Mouse (Mus musculus) E14TG2a.4 (cell line): ENCODE data around the gene Rhod.

ENCODE experiments used
- H3K27me3 ChIP-seq: 2 replicates; pipeline ENCODE4 v1.6.1; 2014; ENCODE audit warnings: low read length, control low read depth; ENCODE audit not compliant: insufficient read depth
- H3K36me3 ChIP-seq: 2 replicates; pipeline ENCODE4 v1.6.1; 2014; ENCODE audit warnings: low read length, control low read depth; ENCODE audit not compliant: insufficient read depth
- H3K4me1 ChIP-seq: replicated peaks from 2 replicates; pipeline ENCODE4 v1.6.1; 2014; ENCODE audit warnings: low read depth, low read length, control low read depth
- H3K4me3 ChIP-seq: replicated peaks from 2 replicates; pipeline ENCODE4 v1.5.1; 2014; ENCODE audit warnings: mild to moderate bottlenecking, low read length
- H3K9me3 ChIP-seq: 2 replicates; pipeline ENCODE4 v1.6.1; 2014; ENCODE audit warnings: low read length, control low read depth
- CTCF ChIP-seq: conservative IDR thresholded peaks from 2 replicates; pipeline ENCODE4 v1.5.1; 2014; ENCODE audit warnings: low read length
- NANOG ChIP-seq: IDR thresholded peaks from 2 replicates; pipeline ENCODE4 v1.6.1; 2014; ENCODE audit warnings: borderline replicate concordance, low read length, mixed read lengths
- POU5F1 ChIP-seq: IDR thresholded peaks from 2 replicates; pipeline ENCODE4 v1.6.1; 2014; ENCODE audit warnings: low read length, borderline replicate concordance

Rhod gene

DNA sequence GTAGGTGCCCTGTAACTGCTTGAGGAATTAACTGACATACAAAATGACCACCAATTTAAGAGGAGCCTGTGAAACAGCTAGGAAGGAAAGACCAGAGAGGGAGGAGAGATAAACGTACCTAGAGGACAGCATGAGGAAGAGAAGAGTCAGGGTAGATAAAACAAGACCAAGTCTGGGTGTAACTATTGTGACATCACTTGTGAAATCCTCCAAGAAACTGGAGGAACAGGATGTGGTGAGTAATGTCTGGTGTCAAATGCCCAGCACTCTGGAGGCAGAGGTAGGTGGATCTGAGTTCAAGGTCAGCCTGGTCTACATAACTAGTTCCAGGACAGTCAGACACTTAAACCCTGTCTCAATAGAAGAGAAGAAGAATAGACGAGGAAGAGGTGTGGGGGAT lies 30.2 kb downstream of the Rhod start:
- H3K4me1 ChIP-seq: no peaks in the 10 kb centered on the region
- no peaks in the 10 kb centered on the region for H3K9me3 ChIP-seq
- peaks cover 29% of the 10 kb centered on the region for H3K27me3 ChIP-seq
- no peak overlapping the region for H3K4me3 ChIP-seq
- no peaks in the 10 kb centered on the region for H3K36me3 ChIP-seq
- TF ChIP-seq CTCF: no peak
- no peak for TF ChIP-seq NANOG
- no peak for TF ChIP-seq POU5F1

DNA sequence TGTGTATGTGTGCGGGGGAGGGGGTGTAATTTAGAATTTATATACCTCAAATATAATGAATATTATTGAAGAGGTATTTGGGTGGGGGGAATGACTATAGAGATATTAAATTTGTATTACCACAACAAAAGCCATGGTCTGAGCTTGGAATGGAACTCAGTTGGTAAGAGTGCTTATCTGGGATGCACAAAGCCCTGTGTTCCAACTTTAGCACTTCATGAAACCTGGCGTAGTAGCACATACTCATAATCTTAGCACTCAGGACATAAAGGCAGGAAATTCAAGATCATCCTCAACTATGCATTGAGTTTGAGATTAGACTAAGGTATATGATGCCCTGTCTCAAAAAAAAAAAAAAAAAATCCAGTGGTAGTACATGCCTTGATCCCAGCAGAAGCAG lies 34.4 kb downstream of the Rhod start:
- Histone ChIP-seq H3K9me3 (peaks cover 4% of the 10 kb centered on the region; the same call in 1 of the 2 replicates), H3K4me1 (no peaks in the 10 kb centered on the region), H3K36me3 (no peaks in the 10 kb centered on the region), H3K4me3 (no peak overlapping the region), H3K27me3 (peaks cover 30% of the 10 kb centered on the region)
- TF ChIP-seq CTCF (no peak), NANOG (no peak), POU5F1 (no peak)

DNA sequence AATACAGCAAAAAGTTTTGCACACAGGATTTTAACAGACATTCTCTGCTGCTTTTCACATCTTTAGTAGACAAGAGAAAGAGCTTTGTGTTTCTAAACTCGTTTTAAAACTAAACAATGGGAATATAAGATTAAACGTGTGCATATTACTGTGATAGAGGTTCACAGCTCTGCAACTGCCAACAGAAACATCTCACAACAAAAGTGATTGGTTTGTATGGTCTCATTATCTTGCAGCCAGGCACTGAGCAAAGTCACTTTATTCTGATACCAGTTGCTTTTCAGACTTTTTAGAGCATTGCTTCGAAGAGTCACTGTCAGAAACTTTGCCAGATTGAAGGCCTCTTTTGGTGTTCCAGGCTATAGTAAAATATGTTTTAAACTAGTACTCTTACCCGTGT lies 40.3 kb downstream of the Rhod start:
- TF ChIP-seq NANOG (no peak), CTCF (no peak), POU5F1 (no peak)
- Histone ChIP-seq H3K4me3 (no peak overlapping the region), H3K36me3 (peaks cover 5% of the 10 kb centered on the region; the same call in 1 of the 2 replicates), H3K27me3 (peaks cover 31% of the 10 kb centered on the region), H3K9me3 (peaks cover 4% of the 10 kb centered on the region; the same call in 1 of the 2 replicates), H3K4me1 (peaks cover 17% of the 10 kb centered on the region)

DNA sequence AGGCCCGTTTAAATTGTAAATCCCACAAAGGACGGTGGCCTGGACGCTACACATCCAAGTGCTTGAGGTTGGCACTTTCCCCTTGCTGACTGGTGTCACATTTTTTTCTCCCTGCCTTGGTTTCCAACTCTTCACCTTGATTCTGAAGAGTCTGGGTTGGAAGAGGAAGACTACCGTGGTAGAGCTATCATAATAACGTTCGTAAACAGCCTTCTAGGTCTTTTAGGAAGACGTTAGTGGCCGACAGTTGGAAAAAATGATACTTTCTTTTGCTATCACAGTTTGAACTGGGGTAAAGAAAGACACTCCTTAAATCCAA lies 40.6 kb downstream of the Rhod start:
- Histone ChIP-seq H3K27me3 (peaks cover 31% of the 10 kb centered on the region), H3K4me3 (peak overlapping the region; percentile 87), H3K36me3 (peaks cover 7% of the 10 kb centered on the region), H3K4me1 (peaks cover 19% of the 10 kb centered on the region), H3K9me3 (peaks cover 4% of the 10 kb centered on the region; the same call in 1 of the 2 replicates)
- no peak for TF ChIP-seq CTCF
- TF ChIP-seq POU5F1: no peak
- TF ChIP-seq NANOG: no peak

DNA sequence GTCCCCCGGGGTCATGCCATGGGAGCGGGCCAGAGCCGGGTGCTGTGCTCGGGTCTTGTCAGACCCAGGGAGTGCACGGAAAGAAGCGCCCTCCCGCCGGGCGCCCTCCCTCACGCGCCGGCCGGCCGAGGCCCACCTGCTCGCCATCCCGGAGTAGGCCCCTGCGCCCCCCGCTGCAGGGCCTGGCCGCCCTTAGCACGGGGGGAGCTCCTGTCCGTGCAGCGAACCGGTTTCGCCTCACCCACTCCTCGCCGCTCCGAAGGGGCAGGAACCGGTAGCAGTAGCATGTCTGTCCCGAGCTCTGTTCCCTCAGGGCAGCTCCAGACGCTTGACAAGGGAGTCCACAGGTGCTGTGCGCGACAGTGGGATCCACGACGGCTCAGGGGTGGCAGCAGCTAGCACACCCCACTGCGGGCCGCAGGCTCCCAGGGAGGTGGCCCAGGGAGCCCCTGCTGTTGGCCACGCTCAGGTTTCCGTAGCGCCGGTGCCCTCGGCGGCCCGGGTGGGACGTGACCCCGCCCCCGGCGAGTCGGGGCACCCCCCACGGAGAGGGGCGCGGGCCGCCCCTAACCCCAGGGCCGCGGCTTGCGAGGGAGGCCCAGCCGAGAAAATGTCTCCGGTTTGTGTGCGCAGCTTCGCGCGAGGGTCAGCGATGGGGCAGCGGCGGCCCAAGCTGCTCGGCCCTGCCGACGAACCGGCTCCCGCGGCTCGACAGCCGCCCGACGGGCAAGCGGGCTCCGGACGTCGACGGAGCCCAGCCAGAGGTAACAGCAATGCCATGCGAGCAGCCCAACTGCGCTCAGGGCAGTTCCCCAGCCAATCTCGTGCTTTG lies 41.2 kb downstream of the Rhod start, which contains the start of gene Kdm2a:
Kdm2a (minus strand) TSS at position 488 of the 832 bp plus-strand sequence.
- Histone ChIP-seq H3K9me3 (peaks cover 4% of the 10 kb centered on the region; the same call in 1 of the 2 replicates), H3K4me3 (peak within 1 kb of the TSS; percentile 87), H3K4me1 (peaks cover 22% of the 10 kb centered on the region), H3K36me3 (peaks cover 13% of the 10 kb centered on the region), H3K27me3 (peaks cover 31% of the 10 kb centered on the region)
- TF ChIP-seq POU5F1: no peak
- no peak for TF ChIP-seq NANOG
- no peak for TF ChIP-seq CTCF

DNA sequence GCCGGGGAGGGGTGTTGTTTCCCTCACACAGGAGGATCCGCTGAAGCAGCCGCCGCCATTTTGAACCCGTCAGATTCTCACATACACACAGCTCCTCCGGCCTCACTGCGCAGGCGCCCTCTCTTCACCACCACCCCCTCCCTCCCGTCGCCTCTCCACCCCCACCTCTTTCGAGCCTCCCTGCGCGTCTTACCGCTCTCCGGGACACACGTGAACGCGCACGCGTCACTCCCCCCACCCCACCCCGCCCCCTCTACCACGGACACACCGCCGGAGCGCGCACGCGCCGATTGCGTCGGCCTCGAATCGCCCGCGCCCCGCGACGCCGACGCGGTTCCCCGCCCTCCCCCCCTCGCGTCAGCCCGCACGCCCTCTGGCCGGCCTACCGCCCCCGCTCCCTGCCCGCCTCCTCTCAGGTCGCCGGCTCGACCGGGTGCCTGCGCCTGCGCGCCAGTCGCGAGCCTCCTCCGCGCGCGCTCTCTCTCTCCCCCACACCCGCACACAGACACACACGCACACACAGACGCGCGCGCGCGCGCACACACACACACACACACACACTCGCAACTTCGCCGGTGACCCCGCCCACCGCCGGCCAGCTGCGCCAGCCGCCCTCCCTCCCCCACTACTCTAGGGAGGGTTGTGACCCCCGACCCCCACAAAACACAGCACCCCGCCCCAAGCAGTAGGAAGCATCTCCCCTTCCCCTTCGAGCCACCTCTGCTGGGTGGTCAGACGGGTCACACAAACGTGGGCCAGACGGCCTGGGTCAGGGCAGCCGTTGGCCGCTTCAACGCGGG lies 42.0 kb downstream of the Rhod start:
- H3K4me3 ChIP-seq: peak overlapping the region; percentile 99
- TF ChIP-seq NANOG: no peak
- no peak for TF ChIP-seq CTCF
- TF ChIP-seq POU5F1: no peak
- no peaks in the 10 kb centered on the region for H3K9me3 ChIP-seq
- H3K27me3 ChIP-seq: peaks cover 31% of the 10 kb centered on the region
- peaks cover 18% of the 10 kb centered on the region for H3K36me3 ChIP-seq
- H3K4me1 ChIP-seq: peaks cover 26% of the 10 kb centered on the region

DNA sequence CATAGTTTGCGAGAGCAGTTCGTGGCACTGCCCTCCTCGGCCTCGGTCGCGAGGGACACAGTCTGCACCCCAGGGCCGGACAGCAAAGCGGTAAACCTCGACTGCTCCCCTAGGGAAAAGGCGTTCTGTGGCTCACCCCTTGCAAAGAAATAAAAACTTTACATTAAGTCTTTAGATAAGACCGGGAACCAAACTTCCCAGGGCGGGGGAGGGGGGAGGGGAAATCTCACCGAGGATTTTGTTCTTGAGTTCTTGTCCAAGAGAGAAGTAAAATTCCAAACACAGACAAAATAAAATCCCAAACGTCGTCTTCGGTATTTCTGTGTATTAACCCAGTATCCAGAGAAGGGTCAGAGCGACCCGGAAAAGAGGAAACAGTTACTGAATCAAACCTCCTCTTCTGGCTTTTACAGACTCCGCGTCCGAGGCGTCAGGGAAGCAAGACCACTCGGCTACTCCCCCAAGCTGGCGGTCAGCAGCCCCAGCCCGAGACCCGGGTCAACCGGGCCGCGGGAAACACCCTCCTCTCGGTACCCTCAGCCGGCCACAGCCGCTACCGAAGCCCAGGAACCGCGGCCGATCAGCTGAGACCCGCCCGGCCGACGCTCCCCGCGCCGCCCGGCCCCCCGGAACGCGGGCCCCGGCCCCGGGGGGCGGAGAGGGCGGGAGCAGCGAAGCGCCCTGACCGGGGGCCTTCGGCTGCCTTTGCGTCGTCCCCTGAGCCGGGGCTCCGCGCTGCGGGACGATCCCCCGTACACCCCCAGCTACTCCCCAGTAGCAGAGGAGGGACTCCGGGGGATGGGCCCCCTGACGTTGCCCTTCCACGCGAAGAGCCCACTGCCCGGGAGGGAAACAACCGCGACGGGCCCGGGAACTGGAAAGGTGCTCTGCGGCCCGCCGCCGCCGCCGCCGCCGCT lies 42.9 kb downstream of the Rhod start:
- no peak for TF ChIP-seq POU5F1
- no peak for TF ChIP-seq CTCF
- no peak for TF ChIP-seq NANOG
- peaks cover 26% of the 10 kb centered on the region for H3K36me3 ChIP-seq
- H3K27me3 ChIP-seq: peaks cover 31% of the 10 kb centered on the region
- no peaks in the 10 kb centered on the region for H3K9me3 ChIP-seq
- H3K4me1 ChIP-seq: peaks cover 26% of the 10 kb centered on the region
- peak overlapping the region; percentile 99 for H3K4me3 ChIP-seq

DNA sequence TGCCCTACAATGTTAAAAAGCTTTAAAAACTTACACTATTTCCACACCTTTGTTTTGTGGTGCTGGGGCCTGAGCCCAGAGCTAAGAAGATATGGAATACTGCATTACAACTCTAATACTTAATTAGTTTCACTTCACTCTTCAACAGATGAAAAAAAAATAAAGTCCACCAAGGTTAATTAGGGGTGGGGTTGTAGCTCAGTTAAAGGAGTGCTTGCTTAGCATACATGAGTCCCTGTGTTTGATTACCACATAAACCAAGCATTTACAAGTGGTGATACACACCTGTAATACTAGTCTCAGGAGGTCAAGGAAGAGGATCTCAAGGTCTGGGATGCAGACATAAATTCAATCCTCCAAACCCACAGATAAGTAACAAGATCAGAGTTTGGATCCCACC lies 52.0 kb downstream of the Rhod start:
- no peak for TF ChIP-seq POU5F1
- no peak for TF ChIP-seq CTCF
- TF ChIP-seq NANOG: no peak
- Histone ChIP-seq H3K4me1 (peaks cover 21% of the 10 kb centered on the region), H3K27me3 (no peaks in the 10 kb centered on the region), H3K36me3 (peaks cover 50% of the 10 kb centered on the region), H3K4me3 (no peak overlapping the region), H3K9me3 (no peaks in the 10 kb centered on the region)
